Comparison of ENCODE assay signal across 8 mouse cellular contexts in the genomic region with DNA sequence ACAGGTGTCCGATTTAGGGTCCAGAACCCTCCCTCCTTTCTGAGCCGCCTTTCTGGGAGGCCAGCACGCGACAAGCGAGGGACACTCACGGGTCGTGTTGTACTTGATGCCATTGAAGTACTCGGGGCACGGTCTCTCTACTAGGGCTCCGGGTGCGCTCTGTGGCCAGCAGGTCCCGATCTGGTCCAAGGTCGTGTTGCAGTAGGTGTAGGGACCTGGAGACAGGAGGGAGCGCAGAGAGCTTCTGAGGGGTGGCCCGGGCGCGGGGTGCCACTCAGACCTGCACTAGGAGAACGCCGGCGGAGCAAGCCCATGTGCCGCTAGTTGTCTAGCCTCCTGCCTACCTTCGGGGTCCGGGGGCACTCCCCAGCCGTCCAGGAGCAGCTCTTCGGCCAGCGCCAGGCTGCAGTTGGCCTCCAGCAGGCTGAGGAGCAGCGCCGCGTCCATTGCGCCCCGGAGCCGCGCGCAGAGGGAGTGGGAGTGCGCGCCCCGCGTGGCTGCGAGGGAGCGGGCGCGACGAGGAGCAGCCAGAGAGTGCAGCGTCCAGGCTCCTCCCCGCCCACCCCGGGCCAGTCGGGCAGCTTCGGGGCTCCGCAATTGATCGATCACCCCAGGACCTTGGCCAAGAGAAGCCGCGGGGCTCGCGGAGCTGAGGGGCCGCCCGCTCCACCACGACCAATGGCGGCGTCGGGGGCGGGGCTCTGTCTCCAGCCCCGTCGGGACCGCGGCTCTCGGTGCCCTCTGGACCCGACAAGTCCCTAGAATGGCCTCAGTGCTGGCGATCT. TPM values are rescaled to one million over a fixed set of nuclear protein-coding genes. Genes with fewer than 3 reads are reported as not detected.
DNase-seq lines count a peak whose midpoint lies in the region; ATAC-seq lines count a peak whose summit lies in the region.

No protein-coding gene starts in this region.

- H3K36me3 ChIP-seq in heart, embryonic 12.5 days = no peaks in the 10 kb centered on the region
- no peaks in the 10 kb centered on the region for H3K36me3 ChIP-seq in midbrain, embryonic 12.5 days

- peak overlapping the region; percentile 19; the same call in 1 of the 2 replicates for H3K9ac ChIP-seq in heart, embryonic 12.5 days
- peak overlapping the region; percentile 28; the same call in 1 of the 2 replicates for H3K9ac ChIP-seq in midbrain, embryonic 12.5 days (replicated peaks)

- peak; percentile 23 to 24 for DNase-seq in cerebellum, postnatal 14 days
- peak; percentile 52 for DNase-seq in adrenal gland, postnatal 14 days
- DNase-seq in kidney, postnatal 10 days = peak; percentile 41
- DNase-seq in urinary bladder, adult 2 months (ENCODE audit: low spot score) = no peak
- no peak for DNase-seq in cerebellum, adult 8-10 months

- no peak overlapping the region for H3K27ac ChIP-seq in heart, embryonic 12.5 days (ENCODE audit: poor library complexity, severe bottlenecking)
- no peak overlapping the region for H3K27ac ChIP-seq in midbrain, embryonic 12.5 days (replicated peaks)

- ATAC-seq in cerebellum, adult (ENCODE audit: insufficient number of reproducible peaks, low FRiP score, low TSS enrichment) = no peak
- ATAC-seq in heart, embryonic 12.5 days (ENCODE audit: insufficient number of reproducible peaks, low FRiP score) = 0 out of 2 replicates have a peak, but pooled peaks have one; percentile 43
- peak; percentile 73 for ATAC-seq in midbrain, embryonic 12.5 days (ENCODE audit: low FRiP score, low read depth)

- peaks cover 10% of the 10 kb centered on the region; the same call in 1 of the 2 replicates for H3K4me1 ChIP-seq in heart, embryonic 12.5 days (replicated peaks)
- H3K4me1 ChIP-seq in midbrain, embryonic 12.5 days = peaks cover 12% of the 10 kb centered on the region

- peak overlapping the region; percentile 61 for H3K4me3 ChIP-seq in heart, embryonic 12.5 days
- H3K4me3 ChIP-seq in midbrain, embryonic 12.5 days = peak overlapping the region; percentile 58

- H3K27me3 ChIP-seq in heart, embryonic 12.5 days (replicated peaks) = peaks cover 90% of the 10 kb centered on the region
- peaks cover 79% of the 10 kb centered on the region for H3K27me3 ChIP-seq in midbrain, embryonic 12.5 days

- no peaks in the 10 kb centered on the region for H3K9me3 ChIP-seq in heart, embryonic 12.5 days (replicated peaks)
- no peaks in the 10 kb centered on the region for H3K9me3 ChIP-seq in midbrain, embryonic 12.5 days

- under 1% methylated on average over 68 of the region's 68 CpGs for WGBS in heart, embryonic 12.5 days
- 1% methylated on average over 65 of the region's 68 CpGs for WGBS in midbrain, embryonic 12.5 days

- H3K4me2 ChIP-seq in heart, embryonic 12.5 days = peak overlapping the region; percentile 85
- peak overlapping the region; percentile 86 for H3K4me2 ChIP-seq in midbrain, embryonic 12.5 days (replicated peaks)

RNA-seq across cellular contexts. Expression of a gene that starts 15.3 kb away (rescaled TPM):
- not detected in 2 replicates for total RNA-seq in adrenal gland, postnatal 14 days (2021)
- polyA plus RNA-seq in heart, embryonic 12.5 days (2016; fragmentation: Nextera tagmentation; extraction: Ambion mirVana) = 6.4 and 8.0 TPM in 2 replicates
- 0.42 and 0.52 TPM in 2 replicates for polyA plus RNA-seq in midbrain, embryonic 12.5 days (2016; fragmentation: Nextera tagmentation; extraction: Ambion mirVana)
- 0.54 and 0.59 TPM in 2 replicates for polyA plus RNA-seq in urinary bladder, adult 2 months (2012; rRNA removed)

RNA-seq across cellular contexts. Expression of a gene that starts 57.3 kb away (rescaled TPM):
- total RNA-seq in adrenal gland, postnatal 14 days (2021) = 13.3 and 25.6 TPM in 2 replicates
- polyA plus RNA-seq in heart, embryonic 12.5 days (2016; fragmentation: Nextera tagmentation; extraction: Ambion mirVana) = 0.23 TPM in 1 of 2 replicates, not detected in the other
- not detected in 2 replicates for polyA plus RNA-seq in midbrain, embryonic 12.5 days (2016; fragmentation: Nextera tagmentation; extraction: Ambion mirVana)
- 246 and 312 TPM in 2 replicates for polyA plus RNA-seq in urinary bladder, adult 2 months (2012; rRNA removed)

Comparison
In these comparisons a context has a peak if more than half of its experiments do, and no peak if none do; other contexts are left out.
1. DNase-seq: peak in cerebellum, postnatal 14 days (2 of 2), adrenal gland, postnatal 14 days (single experiment) and kidney, postnatal 10 days (single experiment); none in urinary bladder, adult 2 months (single experiment) and cerebellum, adult 8-10 months (single experiment).
2. RNA of a gene that starts 57.3 kb away (polyA plus RNA-seq): 246 to 312 TPM in urinary bladder, adult 2 months; 0.23 TPM in heart, embryonic 12.5 days and not detected in midbrain, embryonic 12.5 days; every median in the first group is over 100 times any median in the second.